In the genomic region with DNA sequence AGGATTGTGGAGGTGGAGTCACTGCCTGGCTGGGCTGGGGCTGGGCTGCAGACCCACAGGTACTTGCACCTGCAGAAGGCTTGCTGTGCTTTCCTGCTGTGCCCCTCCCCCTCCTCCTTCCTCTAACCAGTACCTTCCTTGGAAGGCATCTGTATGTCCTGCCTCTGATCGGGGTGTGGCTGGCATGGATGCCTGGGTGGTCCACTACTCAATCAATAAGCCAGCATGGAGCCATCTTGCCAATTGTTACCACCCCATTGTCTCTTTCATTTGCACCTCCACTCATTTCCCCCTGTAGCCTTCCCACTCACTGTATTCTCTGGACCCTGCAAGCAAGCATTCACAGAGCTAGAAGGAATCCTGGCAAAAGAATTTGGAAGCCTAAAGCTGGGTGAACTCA, we compare ENCODE assay signal across 26 mouse cellular contexts. TPM values are rescaled to one million over a fixed set of nuclear protein-coding genes. Genes with fewer than 3 reads are reported as not detected.
DNase-seq lines count a peak whose midpoint lies in the region; TF ChIP-seq lines count a peak whose summit lies in the region.
"Had no signal": no experiment of that assay in that cellular context is flagged by ENCODE, and none has a peak within 500 bp of the region (broad histone marks: within the 10 kb centered on the region; RNA-seq: fewer than 3 reads in every experiment).

No protein-coding gene starts in this region.

- H3K9me3 ChIP-seq in ES-Bruce4 (replicated peaks; ENCODE audit: control insufficient read depth, insufficient read depth, low read length, poor library complexity, severe bottlenecking): no peaks in the 10 kb centered on the region
- H3K9me3 ChIP-seq: forebrain, embryonic 10.5 days; forebrain, embryonic 13.5 days; heart, embryonic 13.5 days had no signal

- no peak for TF ChIP-seq POLR2A in ES-Bruce4 (IDR thresholded peaks at IDR 0.05; ENCODE audit: insufficient read depth, low read length)
- TF ChIP-seq POLR2A in cerebellum, adult 2 months (IDR thresholded peaks at IDR 0.05; ENCODE audit: borderline replicate concordance, insufficient read depth, low read length): no peak

- no peak for TF ChIP-seq CTCF in ES-Bruce4 (IDR thresholded peaks at IDR 0.05; ENCODE audit: low read depth, low read length)
- TF ChIP-seq CTCF in cerebellum, adult 2 months (IDR thresholded peaks at IDR 0.05; ENCODE audit: borderline replicate concordance, insufficient read depth, low read depth, low read length): no peak

- peak; percentile 23 for DNase-seq in heart, adult 11 months
- no peak for DNase-seq in heart, adult 8-10 months (ENCODE audit: low spot score)
- DNase-seq in R1 (ENCODE audit: low read depth, low spot score): peak; percentile 100
- DNase-seq in left cerebral cortex, adult 9 months (ENCODE audit: low spot score in 2 of 2): no peak
- no peak for DNase-seq in cerebellum, adult 2 months
- no peak for DNase-seq in layer of hippocampus, adult 8-10 months (ENCODE audit: low spot score in 2 of 2)
- DNase-seq: adrenal gland, adult 2 months; adrenal gland, postnatal 25 days; B cell, adult 2 months; cerebellum, adult 8-10 months; cerebellum, postnatal 10 days; cerebellum, postnatal 36 days; embryo, embryonic 11 days; gastrocnemius, postnatal 25 days; heart, postnatal 14 days; heart, postnatal 4 days; kidney, adult 18-20 months; kidney, adult 9 months had no signal

- H3K9ac ChIP-seq in ES-Bruce4 (ENCODE audit: low read depth, poor library complexity, severe bottlenecking): no peak overlapping the region
- H3K9ac ChIP-seq: forebrain, embryonic 13.5 days; heart, embryonic 13.5 days; hindbrain, embryonic 14.5 days had no signal

- no peak overlapping the region for H3K4me3 ChIP-seq in ES-Bruce4 (ENCODE audit: low read depth, low read length)
- no peak overlapping the region for H3K4me3 ChIP-seq in brown adipose tissue, adult 24 weeks (ENCODE audit: insufficient read depth, low read depth, low read length)
- no peak overlapping the region for H3K4me3 ChIP-seq in cerebellum, adult 2 months (replicated peaks; ENCODE audit: insufficient read depth, low read depth, low read length)
- H3K4me3 ChIP-seq: forebrain, embryonic 10.5 days; forebrain, embryonic 13.5 days; heart, embryonic 13.5 days had no signal

- WGBS in cerebellum, adult 2 months: 53% methylated on average over 1 of the region's 1 CpGs

- TF ChIP-seq EP300 in ES-Bruce4 (IDR thresholded peaks at IDR 0.05; ENCODE audit: insufficient read depth, low read depth, low read length): peak; percentile 100

- H3K4me1 ChIP-seq in ES-Bruce4 (ENCODE audit: control insufficient read depth, insufficient read depth, low read length): peaks cover 9% of the 10 kb centered on the region
- H3K4me1 ChIP-seq in brown adipose tissue, adult 24 weeks (ENCODE audit: control insufficient read depth, insufficient read depth, insufficient read length, low read length): peaks cover 21% of the 10 kb centered on the region
- no peaks in the 10 kb centered on the region for H3K4me1 ChIP-seq in cerebellum, adult 2 months (ENCODE audit: control insufficient read depth, insufficient read depth, low read length)

- peak overlapping the region; percentile 93 for H3K27ac ChIP-seq in ES-Bruce4 (ENCODE audit: insufficient read depth, low read length)
- peak overlapping the region; percentile 77 for H3K27ac ChIP-seq in brown adipose tissue, adult 24 weeks (replicated peaks; ENCODE audit: low read depth, low read length)
- H3K27ac ChIP-seq in cerebellum, adult 2 months (ENCODE audit: insufficient read depth, low read length): no peak overlapping the region
- H3K27ac ChIP-seq: forebrain, embryonic 10.5 days; forebrain, embryonic 13.5 days; heart, embryonic 13.5 days; hindbrain, embryonic 14.5 days; hindbrain, postnatal 0 days had no signal

- no peaks in the 10 kb centered on the region for H3K27me3 ChIP-seq in ES-Bruce4 (ENCODE audit: control insufficient read depth, insufficient read depth, low read length, poor library complexity, severe bottlenecking)
- H3K27me3 ChIP-seq in cerebellum, adult 2 months (ENCODE audit: control insufficient read depth, insufficient read depth, low read length): no peaks in the 10 kb centered on the region
- H3K27me3 ChIP-seq: CH12.LX; heart, embryonic 13.5 days had no signal

- H3K36me3 ChIP-seq in ES-Bruce4 (ENCODE audit: control insufficient read depth, insufficient read depth, low read length, poor library complexity, severe bottlenecking): no peaks in the 10 kb centered on the region
- H3K36me3 ChIP-seq: forebrain, embryonic 10.5 days had no signal

RNA-seq across cellular contexts. Expression of gene Akap2, which starts 26.7 kb away (rescaled TPM):
- 100 to 1,000 TPM in 1 of 4 experiments, 10 to 100 TPM in 3; 75.6 to 100 (median 97.5) TPM for total RNA-seq in heart, adult 8-10 months (2022)
- 91.4 and 96.5 TPM in 2 replicates for polyA plus RNA-seq in ES-Bruce4 (2011; ENCODE audit: insufficient read depth, insufficient read length, low read depth, missing spikeins)
- 30.6 and 41.6 TPM in 2 replicates for polyA plus RNA-seq in brown adipose tissue, adult 24 weeks (2012; ENCODE audit: insufficient read depth, insufficient read length, missing spikeins)
- polyA plus RNA-seq in cerebellum, adult 2 months (2012; rRNA removed): 33.6 and 34.5 TPM in 2 replicates
- total RNA-seq in layer of hippocampus, adult 8-10 months (2022): 10 to 100 TPM; 43.3 to 49.6 (median 48.5) TPM

Comparison
In these comparisons a context has a peak if more than half of its experiments do, and no peak if none do; other contexts are left out.
1. DNase-seq: peak in heart, adult 11 months (single experiment) and R1 (single experiment); none in heart, adult 8-10 months (single experiment), left cerebral cortex, adult 9 months (0 of 2), cerebellum, adult 2 months (0 of 2) and layer of hippocampus, adult 8-10 months (0 of 2).